Mouse (Mus musculus): Measurements from ENCODE around the gene Bco1.

- TF ChIP-seq CTCF (IDR thresholded peaks at IDR 0.05), result no peak
- TF ChIP-seq EP300 (IDR thresholded peaks at IDR 0.05), result no peak
Observed at GRCm38 (mm10) chr8:117054146-117054545, 41.5 kb upstream of the Bco1 start.
